Mouse (Mus musculus): ENCODE measurements around the gene Rap1b. TPM values are rescaled to one million over a fixed set of nuclear protein-coding genes. Genes with fewer than 3 reads are reported as not detected.

The Rap1b gene
- polyA plus RNA-seq, 1 experiment from 2014 or later = 166 TPM

DNA sequence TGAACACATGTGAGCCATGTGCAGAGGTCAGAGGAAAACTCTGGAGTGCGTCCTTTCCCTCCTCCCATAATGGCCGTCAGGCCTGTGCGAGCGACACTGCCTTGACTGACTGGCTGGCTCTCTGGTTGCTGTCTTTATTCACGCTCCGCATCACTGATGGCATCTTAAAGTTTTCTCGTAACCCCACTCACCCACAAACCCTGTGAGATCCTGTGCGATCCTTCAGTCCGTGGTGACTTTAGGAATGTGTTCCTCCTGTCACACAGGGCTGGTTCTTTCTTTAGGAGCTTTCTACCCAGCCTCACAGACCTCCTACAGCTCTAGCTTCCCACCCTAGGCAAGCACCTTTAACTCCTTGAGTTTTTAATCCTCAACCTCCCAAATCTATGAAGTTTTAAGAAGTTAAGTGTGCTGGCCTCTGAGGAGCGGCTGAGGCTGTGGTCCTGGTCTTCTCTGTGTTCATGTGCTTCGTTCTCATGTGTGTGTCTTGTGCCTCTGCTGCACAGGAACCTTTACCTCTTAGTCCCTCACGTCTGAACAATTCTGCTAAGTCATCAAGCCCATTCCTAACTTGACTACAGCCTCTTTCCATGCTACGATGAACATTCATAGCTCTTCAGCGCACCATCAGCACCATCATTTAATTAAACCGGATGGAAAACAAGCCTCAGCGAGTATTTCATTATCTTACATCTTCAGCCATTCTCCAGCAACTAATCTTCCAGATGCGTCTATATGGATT, 73.3 kb downstream of the Rap1b start:
- no peak overlapping the region for H3K9ac ChIP-seq
- H3K4me3 ChIP-seq = no peak overlapping the region
- H3K9me3 ChIP-seq = no peaks in the 10 kb centered on the region
- WGBS = 92% methylated on average over 17 of the region's 17 CpGs
- no peak overlapping the region for H3K4me2 ChIP-seq
- no peak for ATAC-seq (replicated peaks)
- H3K4me1 ChIP-seq = no peaks in the 10 kb centered on the region
- no peaks in the 10 kb centered on the region for H3K27me3 ChIP-seq (replicated peaks)
- H3K27ac ChIP-seq = no peak overlapping the region
- peaks cover 34% of the 10 kb centered on the region for H3K36me3 ChIP-seq (replicated peaks)

DNA sequence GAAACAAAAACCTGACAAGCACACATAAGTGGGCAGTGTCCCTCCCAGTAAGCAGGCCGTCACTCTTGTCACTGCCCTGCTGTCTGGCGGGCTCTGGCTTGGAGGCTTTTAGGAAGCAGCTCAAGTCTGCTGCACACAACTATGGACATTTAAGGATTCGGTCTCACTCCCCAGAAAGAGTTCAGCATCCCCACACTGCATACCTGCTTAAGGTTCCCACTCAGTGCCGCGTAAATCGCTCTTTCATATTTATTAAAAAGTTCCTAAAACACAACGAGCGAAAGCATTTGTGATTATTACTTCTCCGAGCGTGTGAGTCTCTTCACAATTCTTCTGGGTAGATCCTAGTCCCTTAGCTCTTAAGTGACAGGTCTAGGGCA, 74.7 kb downstream of the Rap1b start:
- Histone ChIP-seq H3K9ac (no peak overlapping the region), H3K27me3 (replicated peaks) (no peaks in the 10 kb centered on the region), H3K4me3 (no peak overlapping the region), H3K9me3 (no peaks in the 10 kb centered on the region), H3K27ac (no peak overlapping the region), H3K36me3 (replicated peaks) (peaks cover 34% of the 10 kb centered on the region), H3K4me1 (no peaks in the 10 kb centered on the region), H3K4me2 (no peak overlapping the region)
- WGBS = 98% methylated on average over 10 of the region's 10 CpGs
- ATAC-seq (replicated peaks) = no peak

DNA sequence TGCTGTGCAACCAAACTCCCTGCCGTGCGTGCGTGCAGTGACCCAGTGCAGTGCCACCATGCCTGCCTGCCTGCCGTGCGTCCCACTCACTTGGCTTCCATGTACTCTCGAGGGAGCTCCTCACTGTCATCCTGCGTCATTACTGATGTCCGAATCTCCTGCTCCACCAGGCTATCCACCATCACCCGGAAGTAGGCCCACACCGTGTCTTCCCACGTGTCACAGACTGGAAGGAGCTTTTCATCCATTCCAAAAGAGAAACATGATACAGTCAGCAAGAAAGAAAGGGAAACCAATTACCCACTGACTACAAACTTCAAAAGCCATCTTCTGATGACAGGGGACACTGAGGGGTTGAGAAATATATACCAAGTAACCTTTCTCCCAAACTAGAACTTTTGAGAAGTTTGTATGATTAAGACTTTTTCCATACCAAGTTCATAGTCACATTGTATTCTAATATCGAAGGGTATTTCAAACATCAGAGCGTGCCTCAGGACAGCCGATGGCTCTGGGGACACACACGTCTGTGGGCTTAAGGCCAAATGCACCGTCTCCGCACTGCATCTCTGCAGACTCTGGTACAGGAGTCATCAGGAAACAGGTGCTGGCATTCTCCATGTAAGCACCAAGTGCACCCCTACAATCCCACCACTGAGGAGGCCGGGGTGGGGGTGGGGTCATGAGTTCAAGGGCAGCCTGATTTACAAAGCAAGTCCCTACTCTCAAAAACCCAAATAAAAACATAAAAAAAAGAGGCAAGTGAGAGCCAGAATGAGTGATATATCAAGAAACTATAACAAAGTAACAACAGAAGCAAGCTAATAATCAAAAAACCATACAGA, 75.3 kb downstream of the Rap1b start:
- ATAC-seq (replicated peaks) = no peak
- peaks cover 35% of the 10 kb centered on the region for H3K36me3 ChIP-seq (replicated peaks)
- H3K4me2 ChIP-seq = no peak overlapping the region
- no peaks in the 10 kb centered on the region for H3K27me3 ChIP-seq (replicated peaks)
- no peak overlapping the region for H3K4me3 ChIP-seq
- no peak overlapping the region for H3K9ac ChIP-seq
- no peaks in the 10 kb centered on the region for H3K4me1 ChIP-seq
- no peaks in the 10 kb centered on the region for H3K9me3 ChIP-seq
- no peak overlapping the region for H3K27ac ChIP-seq
- 94% methylated on average over 18 of the region's 18 CpGs for WGBS

DNA sequence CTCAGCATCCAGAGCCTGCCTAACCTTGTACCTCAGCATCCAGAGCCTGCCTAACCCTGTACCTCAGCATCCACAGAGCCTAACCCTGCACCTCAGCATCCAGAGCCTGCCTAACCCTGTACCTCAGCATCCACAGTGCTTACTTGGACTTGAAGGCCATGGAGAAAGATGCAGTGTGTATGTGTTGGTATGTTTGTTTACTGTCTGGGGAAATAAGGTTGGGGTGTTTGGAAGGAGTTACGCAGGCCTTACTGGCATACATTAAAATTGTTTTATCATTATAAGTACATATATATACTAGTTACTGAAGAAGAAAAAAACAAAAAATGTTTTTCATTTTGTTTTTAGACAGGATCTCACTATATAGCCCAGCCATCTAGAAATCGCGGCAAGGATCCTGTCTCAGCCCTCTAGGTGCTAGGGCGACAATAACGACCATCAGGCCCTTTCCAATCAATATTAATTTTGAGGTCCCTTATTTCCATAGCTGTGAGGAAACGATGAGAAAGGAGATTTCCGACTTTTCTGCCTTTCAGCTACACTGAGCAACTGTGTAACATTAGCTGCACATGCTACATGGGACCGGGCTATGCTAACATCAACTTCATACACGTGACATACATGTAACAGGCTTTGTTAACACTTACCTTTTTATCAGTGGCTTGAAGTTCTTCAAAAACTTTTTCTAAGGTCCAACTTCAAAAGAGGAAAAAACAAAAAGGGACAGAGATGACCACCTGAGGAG, 76.1 kb downstream of the Rap1b start:
- Histone ChIP-seq H3K9me3 (no peaks in the 10 kb centered on the region), H3K27me3 (replicated peaks) (no peaks in the 10 kb centered on the region), H3K27ac (no peak overlapping the region), H3K9ac (no peak overlapping the region), H3K36me3 (replicated peaks) (peaks cover 36% of the 10 kb centered on the region), H3K4me1 (no peaks in the 10 kb centered on the region), H3K4me3 (no peak overlapping the region), H3K4me2 (no peak overlapping the region)
- no peak for ATAC-seq (replicated peaks)
- WGBS = 94% methylated on average over 9 of the region's 9 CpGs

DNA sequence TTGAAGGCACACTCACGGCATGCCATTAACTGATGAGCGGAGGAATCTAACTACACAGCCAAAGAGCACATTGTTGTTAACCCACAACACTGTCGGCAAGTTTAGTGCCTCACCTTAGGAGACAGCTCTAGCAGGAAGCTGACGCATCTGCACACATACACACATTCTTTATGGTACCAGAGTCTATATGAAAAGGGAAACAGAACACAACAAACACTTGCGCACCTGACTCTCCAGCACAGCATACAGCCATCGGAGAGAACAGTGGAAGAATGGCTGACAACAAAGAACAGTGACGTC, 77.7 kb downstream of the Rap1b start:
- Histone ChIP-seq H3K27me3 (replicated peaks) (no peaks in the 10 kb centered on the region), H3K9me3 (no peaks in the 10 kb centered on the region), H3K4me1 (no peaks in the 10 kb centered on the region), H3K27ac (no peak overlapping the region), H3K4me2 (no peak overlapping the region), H3K9ac (no peak overlapping the region), H3K36me3 (replicated peaks) (peaks cover 37% of the 10 kb centered on the region; the same call in 1 of the 2 replicates), H3K4me3 (no peak overlapping the region)
- 89% methylated on average over 7 of the region's 7 CpGs for WGBS
- no peak for ATAC-seq (replicated peaks)

DNA sequence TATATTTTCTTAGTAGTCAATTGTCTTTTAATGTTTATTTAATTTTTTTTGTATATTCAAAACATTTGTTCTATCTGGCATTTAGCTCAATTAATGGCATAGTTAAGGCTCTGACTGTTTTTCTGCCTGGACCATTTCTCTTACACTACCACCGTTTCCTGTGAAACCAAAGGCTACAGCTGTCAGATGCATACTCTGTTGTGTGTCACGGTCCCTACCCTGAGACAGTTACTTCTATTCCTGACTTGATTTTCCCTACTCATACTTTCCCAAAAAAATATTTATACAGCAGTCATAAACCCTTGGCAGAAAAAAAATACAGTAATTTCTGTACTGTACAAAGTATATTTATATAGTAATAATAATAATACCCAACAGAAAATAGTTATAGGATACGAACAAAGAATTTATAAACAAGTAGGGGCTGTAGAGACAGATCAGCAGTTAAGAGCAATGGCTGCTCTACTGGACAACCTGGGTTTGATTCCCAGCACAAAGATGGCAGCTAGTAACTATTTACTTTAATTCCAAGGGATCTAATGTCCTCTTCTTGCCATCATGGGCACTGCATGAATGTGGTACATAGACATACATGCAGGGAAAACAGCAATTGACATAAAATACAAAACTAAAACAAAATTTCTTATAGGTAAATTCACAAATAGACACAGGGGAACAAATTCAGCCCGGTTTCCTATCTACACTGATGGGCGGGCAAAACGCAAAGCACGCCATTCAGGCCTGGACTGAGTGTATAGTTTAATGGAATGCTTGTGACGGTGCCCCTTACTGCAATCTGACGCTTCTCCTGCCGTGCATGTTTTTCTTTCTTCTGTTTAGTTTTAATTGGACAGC, 78.3 kb downstream of the Rap1b start:
- H3K9me3 ChIP-seq = no peaks in the 10 kb centered on the region
- ATAC-seq (replicated peaks) = no peak
- no peaks in the 10 kb centered on the region for H3K4me1 ChIP-seq
- H3K27me3 ChIP-seq (replicated peaks) = no peaks in the 10 kb centered on the region
- WGBS = 93% methylated on average over 10 of the region's 10 CpGs
- H3K4me3 ChIP-seq = no peak overlapping the region
- H3K36me3 ChIP-seq (replicated peaks) = peaks cover 35% of the 10 kb centered on the region; the same call in 1 of the 2 replicates
- no peak overlapping the region for H3K4me2 ChIP-seq
- no peak overlapping the region for H3K27ac ChIP-seq
- no peak overlapping the region for H3K9ac ChIP-seq

DNA sequence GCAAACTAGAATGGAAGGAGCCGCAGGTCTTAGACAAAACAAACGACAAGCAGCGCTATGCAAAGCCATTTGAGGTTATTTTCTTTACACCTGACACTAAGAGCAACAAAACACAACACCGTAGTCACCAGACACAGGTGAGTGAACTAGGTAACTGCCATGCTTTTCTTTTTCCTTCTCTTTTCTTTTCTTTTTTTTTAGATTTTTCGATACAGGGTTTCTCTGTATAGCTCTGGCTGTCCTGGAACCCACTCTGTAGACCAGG, 79.0 kb downstream of the Rap1b start:
- Histone ChIP-seq H3K9me3 (no peaks in the 10 kb centered on the region), H3K27ac (no peak overlapping the region), H3K36me3 (replicated peaks) (peaks cover 31% of the 10 kb centered on the region; the same call in 1 of the 2 replicates), H3K27me3 (replicated peaks) (no peaks in the 10 kb centered on the region), H3K9ac (no peak overlapping the region), H3K4me3 (no peak overlapping the region), H3K4me2 (no peak overlapping the region), H3K4me1 (no peaks in the 10 kb centered on the region)
- WGBS = 94% methylated on average over 5 of the region's 5 CpGs
- no peak for ATAC-seq (replicated peaks)

DNA sequence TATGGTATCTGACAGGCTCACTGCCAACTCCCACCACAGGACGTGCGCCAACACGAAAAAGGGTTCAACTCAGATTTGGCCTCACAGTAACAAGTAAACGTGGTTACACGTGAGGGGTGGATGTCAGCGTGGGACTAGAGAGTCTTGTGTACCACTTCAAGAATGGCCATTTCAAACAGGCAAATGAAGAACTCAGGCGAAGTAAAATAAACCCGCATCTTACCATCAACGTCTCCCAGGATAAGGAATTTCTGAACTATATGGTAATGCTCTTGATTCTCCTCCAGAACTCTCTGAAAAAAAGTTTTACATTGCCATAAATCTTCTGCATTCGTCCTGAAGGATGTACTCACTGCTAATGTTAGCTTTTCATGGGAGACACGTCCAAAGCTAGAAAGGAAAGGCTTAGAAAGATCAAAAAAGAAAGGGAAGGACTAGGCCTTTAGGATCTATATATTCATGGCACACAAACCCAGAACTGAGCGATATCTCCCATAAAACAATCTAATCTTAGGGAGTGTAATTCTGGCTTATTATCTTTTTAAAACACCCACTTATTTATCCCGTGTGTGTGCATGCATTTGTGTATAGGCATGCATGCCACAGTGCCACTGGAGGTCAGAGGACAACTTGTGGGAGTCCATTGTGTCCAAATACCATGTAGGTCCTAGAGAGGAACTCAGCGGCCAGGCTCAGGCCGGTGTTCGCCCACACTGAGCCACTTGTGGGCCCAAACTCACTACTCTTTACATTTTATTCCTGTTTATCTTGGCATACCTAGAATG, 79.5 kb downstream of the Rap1b start:
- H3K4me1 ChIP-seq = no peaks in the 10 kb centered on the region
- no peak overlapping the region for H3K9ac ChIP-seq
- no peak overlapping the region for H3K4me3 ChIP-seq
- H3K36me3 ChIP-seq (replicated peaks) = peaks cover 35% of the 10 kb centered on the region; the same call in 1 of the 2 replicates
- H3K4me2 ChIP-seq = no peak overlapping the region
- H3K27me3 ChIP-seq (replicated peaks) = no peaks in the 10 kb centered on the region
- ATAC-seq (replicated peaks) = no peak
- no peaks in the 10 kb centered on the region for H3K9me3 ChIP-seq
- 96% methylated on average over 16 of the region's 16 CpGs for WGBS
- no peak overlapping the region for H3K27ac ChIP-seq

DNA sequence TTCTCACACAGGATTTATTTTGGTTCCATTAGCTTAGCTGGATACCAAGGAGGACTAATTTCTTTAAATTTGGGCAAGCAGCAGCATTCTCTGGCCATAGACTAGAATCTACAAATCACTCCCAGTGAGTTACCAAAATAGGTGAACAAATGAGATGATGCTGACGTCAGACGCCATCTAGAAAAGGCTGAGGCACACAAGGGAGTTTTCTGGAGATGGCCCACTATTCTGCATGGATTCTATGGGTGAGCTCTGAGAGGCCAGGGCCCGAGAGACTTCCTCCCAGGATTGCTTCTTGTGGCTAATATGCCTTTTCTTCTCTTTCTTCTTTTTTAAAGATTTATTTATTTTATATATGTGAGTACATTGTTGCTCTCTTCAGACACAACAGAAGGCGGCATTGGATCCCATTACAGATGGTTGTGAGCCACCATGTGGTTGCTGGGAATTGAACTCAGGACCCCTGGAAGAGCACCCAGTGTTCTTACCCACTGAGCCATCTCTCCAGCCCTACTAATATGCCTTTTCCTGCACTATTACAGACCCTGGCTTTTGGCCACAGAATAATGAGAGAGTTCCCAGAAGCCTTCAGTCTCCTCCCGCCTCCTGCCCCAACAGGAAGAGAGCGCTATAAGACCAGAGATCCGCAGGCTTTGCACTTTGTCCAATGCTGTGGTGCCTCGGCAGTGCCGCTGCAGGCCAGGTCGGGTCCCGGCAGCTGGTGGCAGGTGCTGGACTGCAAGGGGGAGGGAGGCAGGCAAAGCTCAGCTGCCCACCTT, 80.5 kb downstream of the Rap1b start:
- no peak for ATAC-seq (replicated peaks)
- Histone ChIP-seq H3K4me1 (no peaks in the 10 kb centered on the region), H3K9me3 (no peaks in the 10 kb centered on the region), H3K27ac (no peak overlapping the region), H3K36me3 (replicated peaks) (peaks cover 28% of the 10 kb centered on the region; the same call in 1 of the 2 replicates), H3K27me3 (replicated peaks) (no peaks in the 10 kb centered on the region), H3K4me2 (no peak overlapping the region), H3K4me3 (no peak overlapping the region), H3K9ac (no peak overlapping the region)
- WGBS = 93% methylated on average over 11 of the region's 11 CpGs

DNA sequence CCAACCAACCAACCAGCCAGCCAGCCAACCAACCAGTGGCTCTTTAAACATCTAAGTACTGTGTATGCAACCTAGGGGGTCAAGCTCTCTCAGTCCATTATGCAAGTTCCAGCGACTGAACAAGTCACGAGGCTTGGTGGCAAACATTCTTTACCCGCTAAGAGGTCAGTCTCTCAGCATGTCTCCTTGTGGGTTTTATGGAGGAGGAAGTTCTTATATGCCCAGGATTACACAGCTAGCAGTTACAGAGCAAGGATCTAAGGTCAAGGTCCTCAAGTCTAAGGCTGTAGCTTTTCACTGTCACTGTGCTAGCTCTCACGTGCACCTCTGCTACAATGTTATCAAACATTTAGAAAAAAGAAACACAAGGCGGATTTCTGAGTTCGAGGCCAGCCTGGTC, 81.2 kb downstream of the Rap1b start:
- 86% methylated on average over 6 of the region's 6 CpGs for WGBS
- Histone ChIP-seq H3K36me3 (replicated peaks) (peaks cover 31% of the 10 kb centered on the region; the same call in 1 of the 2 replicates), H3K4me1 (no peaks in the 10 kb centered on the region), H3K9me3 (no peaks in the 10 kb centered on the region), H3K4me3 (no peak overlapping the region), H3K27me3 (replicated peaks) (no peaks in the 10 kb centered on the region), H3K9ac (no peak overlapping the region), H3K4me2 (no peak overlapping the region), H3K27ac (no peak overlapping the region)
- ATAC-seq (replicated peaks) = no peak

All from midbrain, embryonic 15.5 days (tissue).